Comparison of ENCODE assay signal across 7 mouse cellular contexts in the genomic region with DNA sequence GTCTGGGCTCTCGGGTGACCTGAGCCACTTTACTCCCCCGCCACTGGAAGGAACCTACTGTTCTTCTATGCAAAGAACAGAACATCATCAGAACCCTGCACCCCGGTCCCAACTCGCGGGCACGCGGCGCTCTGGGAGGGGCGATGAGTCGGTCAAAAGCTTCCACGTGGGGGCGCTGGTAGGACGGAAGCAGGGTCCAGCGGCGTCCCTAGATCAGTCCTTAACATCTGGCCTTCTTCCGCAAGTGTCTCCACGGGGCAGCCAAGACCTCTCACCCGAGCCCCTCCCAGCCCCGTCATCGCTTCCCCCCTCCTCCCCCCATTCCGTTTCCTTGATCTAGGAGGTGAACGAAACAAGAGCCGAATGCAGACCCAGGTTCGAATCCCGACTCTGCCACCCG. TPM values are rescaled to one million over a fixed set of nuclear protein-coding genes. Genes with fewer than 3 reads are reported as not detected.
DNase-seq lines count a peak whose midpoint lies in the region; ATAC-seq and TF ChIP-seq lines count a peak whose summit lies in the region.

No protein-coding gene starts in this region.

- H3K4me1 ChIP-seq in intestine, postnatal 0 days (replicated peaks; ENCODE audit: control insufficient read depth, insufficient read depth, low read length) = no peaks in the 10 kb centered on the region
- H3K4me1 ChIP-seq in limb, embryonic 14.5 days (ENCODE audit: control insufficient read depth, insufficient read depth, low read length) = no peaks in the 10 kb centered on the region
- peaks cover 15% of the 10 kb centered on the region for H3K4me1 ChIP-seq in midbrain, embryonic 15.5 days

- H3K9me3 ChIP-seq in intestine, postnatal 0 days (ENCODE audit: control insufficient read depth) = no peaks in the 10 kb centered on the region
- H3K9me3 ChIP-seq in limb, embryonic 14.5 days (ENCODE audit: control insufficient read depth, low read length) = no peaks in the 10 kb centered on the region
- no peaks in the 10 kb centered on the region for H3K9me3 ChIP-seq in midbrain, embryonic 15.5 days

- H3K9ac ChIP-seq in intestine, postnatal 0 days (ENCODE audit: low read depth, low read length) = peak overlapping the region; percentile 53
- H3K9ac ChIP-seq in limb, embryonic 14.5 days (ENCODE audit: low read depth, low read length, severe bottlenecking) = peak overlapping the region; percentile 76
- H3K9ac ChIP-seq in midbrain, embryonic 15.5 days = peak overlapping the region; percentile 56

- peak; percentile 90 for DNase-seq in adrenal gland, postnatal 10 days
- DNase-seq in embryo, embryonic 9.5 days (ENCODE audit: extremely low spot score) = peak; percentile 87
- DNase-seq in gastrocnemius, postnatal 4 days (ENCODE audit: low spot score in 2 of 2) = peak; percentile 76 to 89
- peak; percentile 79 for DNase-seq in limb, embryonic 14.5 days (ENCODE audit: low spot score)
- peak; percentile 77 to 91 for DNase-seq in spleen, adult 18-20 months

- H3K27ac ChIP-seq in intestine, postnatal 0 days (ENCODE audit: low read depth, low read length) = no peak overlapping the region
- H3K27ac ChIP-seq in limb, embryonic 14.5 days (replicated peaks; ENCODE audit: low read depth, low read length) = peak overlapping the region; percentile 67
- no peak overlapping the region for H3K27ac ChIP-seq in midbrain, embryonic 15.5 days

- H3K36me3 ChIP-seq in intestine, postnatal 0 days (ENCODE audit: control insufficient read depth, insufficient read depth) = no peaks in the 10 kb centered on the region
- H3K36me3 ChIP-seq in limb, embryonic 14.5 days (ENCODE audit: control insufficient read depth, insufficient read depth, low read length) = no peaks in the 10 kb centered on the region
- H3K36me3 ChIP-seq in midbrain, embryonic 15.5 days (replicated peaks) = no peaks in the 10 kb centered on the region

- TF ChIP-seq CTCF in intestine, postnatal 0 days (IDR thresholded peaks at IDR 0.05; ENCODE audit: low read depth) = peak; percentile 77

- ATAC-seq in intestine, postnatal 0 days = peak; percentile 37; the same call in 1 of the 2 replicates
- ATAC-seq in limb, embryonic 14.5 days (ENCODE audit: low FRiP score, low read depth) = peak; percentile 67
- ATAC-seq in midbrain, embryonic 15.5 days (replicated peaks) = peak; percentile 46; the same call in 1 of the 2 replicates

- H3K27me3 ChIP-seq in intestine, postnatal 0 days (replicated peaks; ENCODE audit: control insufficient read depth, insufficient read depth, low read length) = peaks cover 5% of the 10 kb centered on the region; the same call in 1 of the 2 replicates
- no peaks in the 10 kb centered on the region for H3K27me3 ChIP-seq in limb, embryonic 14.5 days (ENCODE audit: control insufficient read depth, insufficient read depth, low read length)
- 0 out of 2 replicates have a peak, but pooled peaks cover 2% of the 10 kb centered on the region for H3K27me3 ChIP-seq in midbrain, embryonic 15.5 days (replicated peaks)

- H3K4me3 ChIP-seq in intestine, postnatal 0 days (ENCODE audit: low read depth, low read length) = peak overlapping the region; percentile 63
- peak overlapping the region; percentile 62 for H3K4me3 ChIP-seq in limb, embryonic 14.5 days (replicated peaks; ENCODE audit: low read length)
- peak overlapping the region; percentile 51 for H3K4me3 ChIP-seq in midbrain, embryonic 15.5 days

- peak overlapping the region; percentile 95 for H3K4me2 ChIP-seq in intestine, postnatal 0 days (replicated peaks; ENCODE audit: low read depth)
- H3K4me2 ChIP-seq in limb, embryonic 14.5 days (replicated peaks; ENCODE audit: low read depth, low read length, severe bottlenecking) = peak overlapping the region; percentile 96
- peak overlapping the region; percentile 80 for H3K4me2 ChIP-seq in midbrain, embryonic 15.5 days

- WGBS in intestine, postnatal 0 days = under 1% methylated on average over 26 of the region's 26 CpGs
- under 1% methylated on average over 19 of the region's 26 CpGs for WGBS in limb, embryonic 14.5 days
- 1% methylated on average over 26 of the region's 26 CpGs for WGBS in midbrain, embryonic 15.5 days

- no peak for TF ChIP-seq POLR2A in limb, embryonic 14.5 days (IDR thresholded peaks at IDR 0.05; ENCODE audit: borderline replicate concordance, extremely low read depth, insufficient read depth, insufficient read length)

RNA-seq across cellular contexts. Expression of gene Tac4, which starts 2.8 kb away (rescaled TPM):
- total RNA-seq in adrenal gland, postnatal 10 days (2021) = not detected
- total RNA-seq in gastrocnemius, postnatal 4 days (2021) = not detected
- not detected in 2 replicates for polyA plus RNA-seq in intestine, postnatal 0 days (2015; fragmentation: Nextera tagmentation; extraction: Ambion mirVana)
- 0.08 TPM in 1 of 2 replicates, not detected in the other for polyA plus RNA-seq in limb, embryonic 14.5 days (2012; rRNA removed)
- polyA plus RNA-seq in limb, embryonic 14.5 days (2014; fragmentation: Nextera tagmentation; extraction: Ambion mirVana) = not detected in 2 replicates
- polyA plus RNA-seq in midbrain, embryonic 15.5 days (2015; fragmentation: Nextera tagmentation; extraction: Ambion mirVana) = not detected in 2 replicates

RNA-seq across cellular contexts. Expression of gene Kat7, which starts 51.6 kb away (rescaled TPM):
- 10 to 100 TPM; 52.0 to 63.0 TPM for total RNA-seq in adrenal gland, postnatal 10 days (2021)
- 10 to 100 TPM; 44.2 to 44.4 TPM for total RNA-seq in gastrocnemius, postnatal 4 days (2021)
- 29.7 and 30.2 TPM in 2 replicates for polyA plus RNA-seq in intestine, postnatal 0 days (2015; fragmentation: Nextera tagmentation; extraction: Ambion mirVana)
- 49.7 and 51.4 TPM in 2 replicates for polyA plus RNA-seq in limb, embryonic 14.5 days (2012; rRNA removed)
- 58.5 and 60.1 TPM in 2 replicates for polyA plus RNA-seq in limb, embryonic 14.5 days (2014; fragmentation: Nextera tagmentation; extraction: Ambion mirVana)
- 62.8 and 69.6 TPM in 2 replicates for polyA plus RNA-seq in midbrain, embryonic 15.5 days (2015; fragmentation: Nextera tagmentation; extraction: Ambion mirVana)
